Mouse (Mus musculus) macrophage (primary cell): ENCODE measurements around the gene Lrtm2. TPM values are rescaled to one million over a fixed set of nuclear protein-coding genes. Genes with fewer than 3 reads are reported as not detected.

Experiments
- H3K27ac ChIP-seq: fragments of 350-480 bp; formaldehyde crosslinking; 2 replicates; pipeline ENCODE4 v1.9.0; 2021
- H3K36me3 ChIP-seq: fragments of 350-480 bp; formaldehyde crosslinking; 2 replicates; pipeline ENCODE4 v1.9.0; 2021; ENCODE audit errors: inconsistent target
- H3K4me3 ChIP-seq: fragments of 350-480 bp; formaldehyde crosslinking; 2 replicates; pipeline ENCODE4 v1.9.0; 2021; ENCODE audit errors: inconsistent target
- H3K79me2 ChIP-seq: fragments of 350-480 bp; formaldehyde crosslinking; 2 replicates; pipeline ENCODE4 v1.9.0; 2021; ENCODE audit errors: inconsistent target
- WGBS: methylation state at CpG from one replicate; pipeline ENCODE4 v1.1.7; 2026; ENCODE audit warnings: inconsistent platforms; ENCODE audit not compliant: missing documents; 5-methylcytosine and 5-hydroxymethylcytosine counted together
- polyA plus RNA-seq: library from polyadenylated mRNA; stranded (reverse); fragments of 250-400 nt; gene quantifications from 3 replicates; pipeline ENCODE4 v1.2.4, GENCODE M21; 2018; ENCODE audit warnings: inconsistent platforms

The Lrtm2 gene
- polyA plus RNA-seq, 1 experiment from 2014 or later = not detected

DNA sequence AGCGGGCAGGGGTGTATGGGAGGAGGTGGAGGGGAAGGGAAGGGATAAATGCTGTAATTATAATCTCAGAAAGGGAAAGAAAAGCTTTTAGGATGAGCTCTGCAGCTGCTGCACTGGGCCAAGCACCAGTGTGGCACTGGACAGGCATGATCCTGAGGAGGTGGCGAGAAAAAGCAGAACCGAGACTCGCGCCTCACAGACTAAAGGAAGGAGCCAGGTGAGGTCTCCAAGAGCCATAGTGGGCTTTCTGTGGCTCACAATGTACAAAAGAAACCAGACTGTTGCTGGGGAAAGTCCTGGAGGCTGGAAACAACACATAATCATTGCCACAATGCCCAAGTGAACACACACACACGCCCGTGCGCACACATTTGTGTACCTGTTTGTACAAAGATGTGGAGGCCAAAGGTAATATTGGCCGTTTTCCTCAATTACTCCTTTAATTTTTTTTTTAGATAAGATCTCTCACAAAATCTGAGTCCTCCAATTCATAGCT, 20.2 kb upstream of the Lrtm2 start:
- WGBS = 67% methylated on average over 9 of the region's 9 CpGs
- H3K36me3 ChIP-seq = peaks cover 28% of the 10 kb centered on the region
- no peak overlapping the region for H3K4me3 ChIP-seq
- no peaks in the 10 kb centered on the region for H3K79me2 ChIP-seq
- no peak overlapping the region for H3K27ac ChIP-seq

DNA sequence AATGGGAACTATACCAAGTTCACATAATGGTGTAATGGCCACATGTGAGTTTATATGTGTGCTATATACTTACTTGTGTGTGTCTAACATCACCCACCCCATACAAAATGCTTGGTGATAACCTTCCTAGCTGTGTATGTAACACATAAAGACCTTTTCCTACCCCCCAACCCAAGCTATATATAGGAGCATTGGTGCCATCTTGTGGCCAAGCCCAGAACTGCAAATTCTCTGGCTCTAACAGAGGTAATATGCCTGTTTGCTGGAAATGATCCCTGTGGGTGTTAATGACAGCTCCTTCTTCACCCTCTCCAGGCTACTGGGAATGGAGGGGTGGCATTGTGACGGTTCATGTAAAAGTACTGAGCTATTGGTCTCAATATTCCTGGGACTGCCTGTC, 17.7 kb upstream of the Lrtm2 start:
- 0% methylated on average over 1 of the region's 1 CpGs for WGBS
- H3K36me3 ChIP-seq = peaks cover 5% of the 10 kb centered on the region; the same call in 1 of the 2 replicates
- H3K79me2 ChIP-seq = no peaks in the 10 kb centered on the region
- H3K4me3 ChIP-seq = no peak overlapping the region
- no peak overlapping the region for H3K27ac ChIP-seq

DNA sequence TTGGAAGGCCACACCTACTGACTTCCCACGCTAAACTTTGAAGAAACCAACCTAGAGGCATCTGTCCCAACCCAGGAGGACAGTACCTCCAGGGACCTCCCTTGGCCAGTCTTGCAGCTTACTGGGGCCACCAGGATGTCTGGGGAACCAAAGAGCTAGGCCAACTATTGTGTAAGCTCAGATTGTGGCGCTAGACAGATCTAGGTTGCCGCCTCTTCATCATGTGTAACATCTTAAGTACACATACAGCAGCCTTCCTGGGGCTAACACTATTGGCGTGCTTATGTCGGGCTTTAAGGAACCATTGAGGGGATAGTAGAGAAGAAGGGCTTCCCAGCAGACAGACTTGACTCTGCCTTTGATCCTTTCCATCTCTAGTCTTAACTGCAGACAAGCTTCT, 17.2 kb upstream of the Lrtm2 start:
- Histone ChIP-seq H3K79me2 (no peaks in the 10 kb centered on the region), H3K36me3 (0 out of 2 replicates have a peak, but pooled peaks cover under 1% of the 10 kb centered on the region), H3K4me3 (no peak overlapping the region), H3K27ac (no peak overlapping the region)
- WGBS = 87% methylated on average over 5 of the region's 5 CpGs

DNA sequence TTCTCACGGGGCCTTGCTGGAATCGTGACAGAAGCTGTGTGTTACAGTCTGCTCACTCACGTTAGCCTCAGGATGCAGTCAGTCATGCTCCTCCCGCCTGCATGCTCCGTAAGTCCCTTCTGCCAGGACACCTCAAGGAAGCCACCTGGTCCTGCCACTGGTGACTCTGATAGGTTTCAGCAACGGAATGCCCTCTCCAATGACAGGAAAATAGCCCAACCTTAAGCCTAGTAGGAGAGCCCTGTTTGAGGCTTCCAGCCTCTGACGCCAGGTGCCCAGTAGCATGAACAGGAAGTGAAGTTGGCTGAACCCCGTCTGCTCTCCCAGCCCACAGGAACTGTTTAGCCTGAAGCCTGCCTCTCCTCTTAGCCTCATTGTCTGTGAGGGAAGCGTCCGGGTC, 15.7 kb upstream of the Lrtm2 start:
- WGBS = 24% methylated on average over 10 of the region's 10 CpGs
- Histone ChIP-seq H3K4me3 (no peak overlapping the region), H3K79me2 (no peaks in the 10 kb centered on the region), H3K36me3 (no peaks in the 10 kb centered on the region), H3K27ac (no peak overlapping the region)

DNA sequence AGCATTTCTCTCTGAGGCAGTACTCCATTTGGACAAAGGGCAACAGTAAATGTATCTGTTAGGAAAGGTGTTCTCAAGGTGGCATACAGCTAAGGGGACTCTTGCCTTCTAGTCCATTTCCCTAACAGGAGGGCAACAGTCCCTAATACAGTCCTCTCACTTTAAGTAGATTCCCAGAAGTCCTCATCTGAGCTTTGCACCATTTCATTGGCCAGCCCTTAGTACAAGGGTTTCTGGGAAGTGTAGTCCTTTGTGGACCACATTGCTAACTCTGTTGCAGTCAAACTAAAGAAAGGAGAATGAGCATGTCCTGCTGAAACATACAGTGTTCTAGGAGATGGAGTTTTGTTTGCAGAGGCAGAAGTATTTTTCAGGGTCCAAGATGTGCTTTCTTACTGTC, 10.8 kb upstream of the Lrtm2 start:
- H3K4me3 ChIP-seq = no peak overlapping the region
- H3K79me2 ChIP-seq = no peaks in the 10 kb centered on the region
- H3K27ac ChIP-seq = no peak overlapping the region
- H3K36me3 ChIP-seq = no peaks in the 10 kb centered on the region

DNA sequence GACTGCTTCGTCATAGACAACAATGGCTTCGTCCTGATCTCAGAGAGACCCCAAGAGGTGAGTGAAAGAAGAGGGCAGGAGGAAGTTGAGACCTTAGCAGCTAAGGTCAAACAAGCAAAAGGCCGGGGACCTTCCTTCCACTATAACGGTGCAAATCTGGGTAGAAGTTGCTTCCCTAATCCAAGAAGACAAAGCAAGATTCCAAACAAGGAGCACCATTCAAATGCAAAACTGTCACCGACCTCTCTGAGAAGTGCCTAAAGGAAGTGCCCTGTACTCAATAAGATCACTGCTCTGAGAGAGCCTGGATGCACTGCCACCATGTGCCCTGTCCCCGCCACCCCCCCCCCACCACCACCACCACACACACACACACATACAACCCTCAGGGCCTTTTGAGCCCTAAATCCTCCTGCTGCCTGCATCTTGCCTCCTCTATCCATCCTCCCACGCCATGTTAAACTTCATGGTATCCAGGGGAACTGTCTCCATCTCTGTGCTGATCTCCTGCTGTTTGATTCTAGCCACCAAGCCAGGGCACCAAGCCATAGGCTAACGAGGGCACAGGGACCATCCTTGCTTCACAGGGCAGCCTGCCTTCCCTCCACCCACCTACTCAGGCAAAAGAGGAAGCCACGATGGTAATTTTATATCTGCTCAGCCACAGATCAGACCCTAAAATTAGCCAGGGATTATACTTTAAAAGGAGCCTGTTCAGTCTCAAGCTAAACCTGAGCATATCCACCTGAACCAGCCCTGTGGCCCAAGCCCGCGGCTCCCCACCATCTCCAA, 7.8 kb upstream of the Lrtm2 start:
- no peaks in the 10 kb centered on the region for H3K79me2 ChIP-seq
- H3K36me3 ChIP-seq = no peaks in the 10 kb centered on the region
- WGBS = 39% methylated on average over 10 of the region's 11 CpGs
- no peak overlapping the region for H3K4me3 ChIP-seq
- H3K27ac ChIP-seq = no peak overlapping the region

DNA sequence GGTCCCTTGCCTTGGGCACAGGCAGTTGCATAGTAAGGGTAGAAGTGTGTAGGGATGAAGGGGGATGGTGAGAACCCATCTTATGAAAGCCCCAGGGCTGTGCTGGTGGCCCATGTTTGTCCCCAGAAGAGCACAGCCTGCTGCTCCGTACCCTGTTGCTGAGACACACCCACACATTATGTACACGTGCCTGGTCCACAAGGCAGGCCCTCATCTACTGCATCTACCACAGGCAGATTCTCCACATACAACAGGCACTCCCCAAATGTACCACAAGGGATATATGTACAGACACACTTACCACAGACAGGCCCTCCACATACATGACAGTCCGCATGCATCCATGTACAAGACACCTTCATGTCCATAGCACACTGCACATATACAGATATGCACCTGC, 6.7 kb upstream of the Lrtm2 start:
- Histone ChIP-seq H3K4me3 (no peak overlapping the region), H3K36me3 (no peaks in the 10 kb centered on the region), H3K27ac (no peak overlapping the region), H3K79me2 (no peaks in the 10 kb centered on the region)
- WGBS = 95% methylated on average over 3 of the region's 3 CpGs

DNA sequence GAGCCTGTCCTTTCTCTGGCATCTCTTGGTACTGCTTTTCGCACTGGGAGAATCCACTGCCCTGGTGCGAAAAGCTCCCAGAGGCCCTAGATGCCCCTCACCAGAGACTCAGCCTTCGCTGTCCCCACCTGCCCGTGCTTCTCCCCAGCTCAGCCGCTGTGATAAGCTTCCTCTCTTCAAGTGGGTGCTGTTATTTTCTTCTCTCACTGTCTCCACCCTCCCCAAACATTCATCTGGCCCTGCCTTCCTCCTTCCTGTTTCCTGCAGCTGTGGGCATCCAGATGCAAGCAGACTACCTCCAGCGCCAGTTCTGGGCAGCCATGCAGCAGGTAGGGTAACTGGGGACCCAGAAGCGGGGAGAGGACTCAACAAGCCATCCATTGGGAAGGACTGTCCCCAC, 5.6 kb upstream of the Lrtm2 start:
- Histone ChIP-seq H3K79me2 (no peaks in the 10 kb centered on the region), H3K4me3 (no peak overlapping the region), H3K27ac (no peak overlapping the region), H3K36me3 (no peaks in the 10 kb centered on the region)
- WGBS = 29% methylated on average over 7 of the region's 7 CpGs

DNA sequence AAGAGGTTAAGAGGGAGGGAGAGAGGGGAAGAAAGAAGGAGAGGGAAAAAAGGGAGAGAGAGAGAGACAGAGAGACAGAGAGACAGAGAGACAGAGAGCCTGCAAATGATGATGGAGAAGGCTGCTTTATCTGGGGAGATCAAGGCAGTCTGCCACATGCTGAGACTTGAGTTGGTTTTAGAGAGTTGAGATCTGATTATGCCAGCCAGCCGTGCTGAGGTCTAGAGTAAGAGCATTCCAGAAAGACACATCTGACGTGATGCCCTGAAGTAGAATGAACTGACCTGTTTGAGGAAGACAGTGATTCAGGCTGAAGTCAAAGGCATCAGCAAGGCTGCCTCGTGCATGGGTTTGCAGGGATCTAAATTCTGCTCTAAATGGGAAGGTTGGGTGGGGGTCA, 3.3 kb upstream of the Lrtm2 start:
- WGBS = 92% methylated on average over 3 of the region's 3 CpGs
- Histone ChIP-seq H3K36me3 (no peaks in the 10 kb centered on the region), H3K27ac (no peak overlapping the region), H3K4me3 (no peak overlapping the region), H3K79me2 (no peaks in the 10 kb centered on the region)

DNA sequence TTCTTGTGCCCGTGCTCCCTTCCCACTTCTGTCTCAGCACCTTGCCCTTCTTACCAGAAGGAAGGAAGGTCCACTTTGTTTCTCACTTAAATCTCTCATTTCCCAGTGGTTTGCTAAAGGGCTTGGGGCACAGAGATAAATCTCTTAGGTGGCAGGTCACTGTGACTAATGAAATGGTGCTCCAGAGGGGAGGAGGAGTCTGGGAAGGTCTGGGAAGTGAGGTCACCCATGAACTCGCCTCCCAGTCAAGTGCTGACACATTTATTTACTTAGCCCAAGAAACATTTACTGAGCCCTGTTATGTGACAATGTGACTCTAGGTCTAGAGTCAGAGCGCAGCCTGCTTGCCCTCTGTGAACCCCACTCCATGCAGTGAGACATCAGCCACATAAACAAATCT, 2.6 kb upstream of the Lrtm2 start:
- no peaks in the 10 kb centered on the region for H3K36me3 ChIP-seq
- no peak overlapping the region for H3K27ac ChIP-seq
- WGBS = 61% methylated on average over 3 of the region's 3 CpGs
- H3K4me3 ChIP-seq = no peak overlapping the region
- H3K79me2 ChIP-seq = no peaks in the 10 kb centered on the region

DNA sequence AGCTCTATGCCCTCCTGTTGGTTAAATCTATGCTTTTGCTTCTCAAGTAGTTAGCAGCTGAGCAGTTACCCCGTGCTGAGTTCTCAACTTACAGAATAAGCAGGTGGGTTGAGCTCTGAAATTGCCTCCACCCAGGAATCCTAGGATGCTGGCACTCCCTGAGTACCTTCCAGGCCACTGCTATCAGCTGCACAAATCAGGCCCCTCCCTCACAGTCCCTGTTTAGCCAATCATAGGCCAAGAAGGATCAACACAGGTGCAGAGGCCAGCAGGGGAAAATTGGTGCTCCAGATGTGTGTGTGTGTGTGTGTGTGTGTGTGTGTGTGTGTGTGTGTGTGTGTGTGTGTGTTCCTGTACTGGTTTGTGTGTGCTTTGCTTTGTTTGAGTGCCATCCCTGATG, 1.5 kb upstream of the Lrtm2 start:
- H3K36me3 ChIP-seq = no peaks in the 10 kb centered on the region
- H3K4me3 ChIP-seq = no peak overlapping the region
- WGBS = 67% methylated on average over 1 of the region's 1 CpGs
- H3K79me2 ChIP-seq = no peaks in the 10 kb centered on the region
- H3K27ac ChIP-seq = no peak overlapping the region

DNA sequence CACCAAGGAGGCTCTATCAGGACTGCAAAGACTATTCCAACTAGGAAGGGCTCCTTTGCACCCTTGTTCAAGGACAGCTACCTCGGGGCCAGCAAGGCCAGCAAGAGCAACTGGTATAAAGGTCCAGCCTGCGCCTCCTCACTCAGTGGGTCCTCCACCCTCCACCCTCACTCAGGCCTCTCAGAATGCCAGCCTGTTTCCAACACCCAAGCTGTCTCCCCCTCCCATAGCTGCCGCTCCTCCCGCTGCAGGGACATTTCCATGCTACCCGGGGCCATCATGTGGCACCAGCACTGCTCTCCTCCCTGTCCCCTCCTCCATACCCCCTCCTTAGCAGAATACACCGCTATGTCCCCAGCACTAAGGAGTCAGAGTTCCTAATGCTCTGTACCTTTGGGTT, 630 bp downstream of the Lrtm2 start:
- Histone ChIP-seq H3K27ac (no peak overlapping the region), H3K36me3 (no peaks in the 10 kb centered on the region), H3K4me3 (no peak overlapping the region), H3K79me2 (no peaks in the 10 kb centered on the region)
- WGBS = 55% methylated on average over 6 of the region's 6 CpGs

DNA sequence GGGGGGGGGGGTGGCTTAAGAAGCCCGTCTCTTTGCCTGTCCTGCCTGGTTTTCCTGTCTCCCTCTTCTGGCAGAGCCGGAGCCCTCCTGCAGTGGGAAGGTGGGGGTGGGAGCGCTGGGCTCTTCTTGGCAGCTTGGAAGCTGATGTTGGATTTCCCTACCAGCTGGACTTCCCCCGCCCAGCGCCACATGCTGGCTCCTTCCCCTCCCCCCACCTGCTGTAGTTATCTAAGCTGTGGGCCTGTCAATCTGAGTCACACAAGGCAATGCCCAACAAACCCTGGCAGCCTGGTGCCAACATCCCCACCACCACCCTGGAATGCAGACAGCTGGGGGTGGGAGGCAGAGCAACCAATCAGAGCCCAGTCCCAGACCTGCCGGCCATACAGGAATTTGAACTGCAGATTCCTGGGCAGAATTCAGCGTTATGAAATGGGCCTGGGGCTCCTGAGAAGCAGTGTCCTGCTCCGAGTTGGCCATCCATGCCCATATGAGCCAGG, 1.3 kb downstream of the Lrtm2 start:
- Histone ChIP-seq H3K36me3 (no peaks in the 10 kb centered on the region), H3K79me2 (no peaks in the 10 kb centered on the region), H3K27ac (no peak overlapping the region), H3K4me3 (no peak overlapping the region)
- WGBS = 15% methylated on average over 8 of the region's 8 CpGs

DNA sequence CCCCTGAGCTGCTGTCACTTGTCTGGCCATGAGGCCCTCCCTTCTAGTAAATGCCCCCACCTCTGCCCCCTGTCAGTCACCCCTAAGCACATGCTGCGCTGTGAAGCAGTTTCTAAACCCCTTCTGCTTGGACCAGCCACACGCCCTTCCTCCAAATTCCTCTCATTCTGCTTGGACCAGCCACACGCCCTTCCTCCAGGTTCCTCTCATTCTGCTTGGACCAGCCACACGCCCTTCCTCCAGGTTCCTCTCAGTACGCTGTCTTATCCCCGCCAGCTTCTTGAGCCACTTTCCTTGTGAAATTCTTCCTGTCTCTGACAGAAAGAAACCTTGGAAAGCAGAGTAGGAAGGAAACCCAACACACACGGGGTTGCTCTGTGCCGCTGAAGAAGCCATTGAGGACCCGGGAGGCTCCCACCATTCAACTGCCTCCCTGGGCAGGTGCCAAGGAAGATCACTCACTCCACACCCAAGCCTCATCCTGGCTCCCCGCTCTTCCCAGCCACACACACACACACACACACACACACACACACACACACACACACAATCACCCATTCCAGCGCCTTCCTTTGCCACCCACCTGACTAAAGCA, 1.9 kb downstream of the Lrtm2 start:
- no peak overlapping the region for H3K4me3 ChIP-seq
- no peaks in the 10 kb centered on the region for H3K79me2 ChIP-seq
- H3K36me3 ChIP-seq = no peaks in the 10 kb centered on the region
- no peak overlapping the region for H3K27ac ChIP-seq
- WGBS = 29% methylated on average over 11 of the region's 11 CpGs

DNA sequence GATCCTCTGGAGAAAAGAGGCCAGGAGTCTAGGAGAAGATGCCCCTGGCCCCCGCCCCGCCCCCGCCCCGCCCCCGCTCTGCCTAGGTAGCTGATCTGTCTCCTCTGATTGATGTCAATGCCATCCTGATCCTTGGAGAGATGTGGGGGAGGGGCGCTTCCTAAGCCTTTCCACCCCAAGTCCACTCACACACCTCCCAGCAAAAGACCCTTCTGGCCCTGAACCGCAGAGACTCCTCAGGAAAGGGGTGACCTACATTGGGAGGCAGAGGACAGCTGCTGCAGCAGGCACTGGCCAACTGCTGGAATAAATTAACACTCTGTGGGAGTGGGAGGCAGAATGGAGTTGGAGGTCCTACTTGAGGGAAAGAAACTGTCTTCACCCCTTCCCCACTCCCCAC, 4.0 kb downstream of the Lrtm2 start:
- 70% methylated on average over 6 of the region's 7 CpGs for WGBS
- no peaks in the 10 kb centered on the region for H3K79me2 ChIP-seq
- no peak overlapping the region for H3K4me3 ChIP-seq
- H3K36me3 ChIP-seq = no peaks in the 10 kb centered on the region
- no peak overlapping the region for H3K27ac ChIP-seq
